11 mouse cellular contexts compared by ENCODE assay signal in the genomic region with DNA sequence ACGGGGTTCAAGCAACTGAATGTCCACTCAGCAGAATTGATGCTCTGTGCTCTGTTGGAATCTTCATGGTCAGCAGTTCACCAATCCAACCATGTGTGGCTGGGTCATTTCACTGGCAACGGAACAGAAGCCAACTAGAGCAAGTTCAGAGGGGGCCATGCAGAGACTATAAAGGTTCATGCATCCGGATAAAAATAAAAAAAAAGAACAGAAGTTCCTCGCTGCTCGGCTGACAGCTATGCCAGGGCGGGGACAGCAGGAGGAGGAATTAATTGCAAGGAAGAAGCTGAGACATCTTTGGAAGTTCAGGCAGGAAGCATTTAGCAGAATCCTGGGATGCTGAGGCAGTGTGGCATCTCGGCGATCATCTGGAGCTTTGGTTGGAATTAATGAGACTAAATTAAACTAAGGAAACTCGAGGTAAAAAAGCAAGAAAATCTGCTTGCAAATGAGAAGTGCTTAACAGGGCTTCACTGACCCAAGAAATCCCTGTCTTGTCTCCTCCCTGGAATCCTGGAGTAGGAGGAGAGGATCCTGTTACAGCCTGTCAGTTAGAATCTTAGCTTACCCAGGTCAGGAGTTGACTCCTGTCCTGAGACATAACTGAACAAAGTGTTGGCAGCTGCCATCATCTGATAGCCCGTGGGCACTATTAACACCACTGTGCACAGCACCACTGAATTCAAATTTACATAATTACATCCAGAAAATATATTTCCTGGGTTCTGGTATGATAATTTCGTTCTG.
A peak's percentile ranks its signal among the peaks of the same experiment; 100 is the strongest.
DNase-seq lines count a peak whose midpoint lies in the region; ATAC-seq and TF ChIP-seq lines count a peak whose summit lies in the region.
"Had no signal": no experiment of that assay in that cellular context is flagged by ENCODE, and none has a peak within 500 bp of the region (broad histone marks: within the 10 kb centered on the region; RNA-seq: fewer than 3 reads in every experiment).

No protein-coding gene starts in this region.

- peak; percentile 44 to 56 for DNase-seq in right cerebral cortex, adult 2 months (ENCODE audit: low spot score in 2 of 2)
- DNase-seq in right cerebral cortex, postnatal 14 days = no peak
- peak; percentile 17 for DNase-seq in hindbrain, postnatal 0 days (ENCODE audit: low spot score)
- DNase-seq in layer of hippocampus, postnatal 10 days (ENCODE audit: low spot score in 2 of 2) = peak; percentile 11 to 22
- DNase-seq in telencephalon, adult 2 months (ENCODE audit: low read depth, low spot score) = peak; percentile 80
- DNase-seq in T-cell, adult 2 months (ENCODE audit: low spot score) = no peak

- peak; percentile 35; the same call in 1 of the 2 replicates for ATAC-seq in hindbrain, postnatal 0 days
- no peak for ATAC-seq in megakaryocyte-erythroid progenitor cell, adult 5-6 weeks (replicated peaks; ENCODE audit: low FRiP score, low TSS enrichment, poor library complexity, severe bottlenecking)
- no peak for ATAC-seq in inflammation-experienced regulatory T-cells, adult 6 months

- no peaks in the 10 kb centered on the region for H3K9me3 ChIP-seq in hindbrain, postnatal 0 days (ENCODE audit: low read length)
- H3K9me3 ChIP-seq: embryonic facial prominence, embryonic 13.5 days; heart, embryonic 13.5 days had no signal

- no peaks in the 10 kb centered on the region for H3K36me3 ChIP-seq in hindbrain, postnatal 0 days (ENCODE audit: insufficient read depth, low read length)
- H3K36me3 ChIP-seq: embryonic facial prominence, embryonic 13.5 days; G1E; heart, embryonic 13.5 days had no signal

- no peak overlapping the region for H3K27ac ChIP-seq in hindbrain, postnatal 0 days
- H3K27ac ChIP-seq: embryonic facial prominence, embryonic 13.5 days; heart, embryonic 13.5 days had no signal

- WGBS in hindbrain, postnatal 0 days = 22% methylated on average over 11 of the region's 11 CpGs

- H3K9ac ChIP-seq in hindbrain, postnatal 0 days (replicated peaks; ENCODE audit: low read length) = no peak overlapping the region
- H3K9ac ChIP-seq: embryonic facial prominence, embryonic 13.5 days; heart, embryonic 13.5 days had no signal

- no peaks in the 10 kb centered on the region for H3K27me3 ChIP-seq in hindbrain, postnatal 0 days (ENCODE audit: insufficient read depth, low read length)
- H3K27me3 ChIP-seq: embryonic facial prominence, embryonic 13.5 days; heart, embryonic 13.5 days had no signal

- H3K4me1 ChIP-seq in hindbrain, postnatal 0 days (ENCODE audit: insufficient read depth, low read length) = peaks cover 11% of the 10 kb centered on the region

- H3K4me3 ChIP-seq in hindbrain, postnatal 0 days (ENCODE audit: low read length) = no peak overlapping the region
- H3K4me3 ChIP-seq: embryonic facial prominence, embryonic 13.5 days; heart, embryonic 13.5 days had no signal

- H3K4me2 ChIP-seq in hindbrain, postnatal 0 days (ENCODE audit: low read depth, low read length) = no peak overlapping the region
- H3K4me2 ChIP-seq: embryonic facial prominence, embryonic 13.5 days; heart, embryonic 13.5 days had no signal

- no peak for TF ChIP-seq CTCF in hindbrain, postnatal 0 days (IDR thresholded peaks at IDR 0.05; ENCODE audit: low read depth)

Comparison
In these comparisons a context has a peak if more than half of its experiments do, and no peak if none do; other contexts are left out.
1. DNase-seq: peak in right cerebral cortex, adult 2 months (2 of 2), hindbrain, postnatal 0 days (single experiment), layer of hippocampus, postnatal 10 days (2 of 2) and telencephalon, adult 2 months (single experiment); none in right cerebral cortex, postnatal 14 days (single experiment) and T-cell, adult 2 months (single experiment).